Mouse (Mus musculus) 3T3-L1 (cell line): ENCODE results near the gene Cacna1g.

ENCODE experiments used
- DNase-seq: peaks from one replicate; pipeline ENCODE4 v3.0.0-alpha.2; 2015; ENCODE audit warnings: low read depth, low spot score

Gene Cacna1g

GRCm38 (mm10) chr11:94449239-94449638 is 24.8 kb downstream of the Cacna1g start:
- no peak for DNase-seq

DNA sequence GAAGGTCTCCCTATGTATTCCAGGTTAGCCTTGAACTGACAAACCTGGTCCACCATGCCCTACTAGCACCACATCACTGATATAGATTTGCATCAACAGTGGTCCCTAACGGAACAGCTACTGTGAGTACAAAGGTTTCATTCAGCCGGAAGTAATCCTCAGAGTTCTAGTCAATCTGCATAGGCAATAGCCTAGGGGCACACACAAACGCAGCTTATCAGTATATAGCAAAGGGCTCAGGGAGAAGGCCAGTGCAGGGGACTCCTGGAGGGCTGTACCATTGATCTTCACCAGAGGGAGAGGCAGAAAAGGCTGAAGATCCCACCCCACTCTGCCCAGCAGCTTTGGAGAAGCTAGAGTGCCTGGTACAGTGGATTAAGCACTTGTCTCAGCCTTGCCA is 27.0 kb downstream of the Cacna1g start:
- DNase-seq: no peak

DNA sequence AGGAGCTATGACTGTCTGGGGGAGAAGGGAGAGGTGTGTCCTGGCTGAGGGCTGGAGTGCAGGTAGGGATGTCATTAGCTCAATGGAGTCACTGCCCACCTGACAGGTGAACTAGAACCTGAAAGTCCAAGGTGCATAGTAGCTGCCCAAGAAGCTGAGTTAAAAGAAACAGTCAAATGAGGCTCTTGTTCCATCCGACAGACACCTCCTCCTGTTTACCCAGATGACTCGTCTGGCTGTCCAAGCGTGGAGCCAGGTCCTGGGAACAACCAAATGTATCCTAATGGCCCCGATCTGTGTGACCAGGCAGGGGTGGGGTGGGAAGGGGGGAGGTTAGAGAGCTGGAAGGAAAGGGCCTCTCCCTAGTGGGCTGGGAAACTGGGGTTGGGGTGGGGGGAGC is 28.7 kb downstream of the Cacna1g start:
- no peak for DNase-seq

GRCm38 (mm10) chr11:94444829-94445228 is 29.2 kb downstream of the Cacna1g start:
- DNase-seq: no peak

DNA sequence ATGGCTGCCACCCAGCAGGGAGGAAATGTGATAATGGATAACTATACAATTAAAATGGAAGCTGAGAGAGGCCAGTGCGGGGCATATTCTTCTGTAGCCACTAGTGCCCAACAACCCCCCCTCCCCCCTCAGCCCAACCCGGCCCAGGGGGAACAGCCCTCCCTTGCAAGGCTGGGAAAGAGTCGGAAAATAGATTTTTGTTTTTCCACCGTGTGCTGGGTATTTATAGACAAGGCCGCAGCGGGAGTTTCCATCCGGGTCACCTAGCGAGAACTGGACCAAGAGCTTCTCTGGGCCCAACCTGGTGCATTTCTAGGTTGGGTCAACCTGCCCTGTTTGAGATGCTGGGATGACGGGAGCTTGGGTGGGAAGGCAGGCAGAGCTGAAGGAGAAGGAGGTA is 32.2 kb downstream of the Cacna1g start:
- no peak for DNase-seq

DNA sequence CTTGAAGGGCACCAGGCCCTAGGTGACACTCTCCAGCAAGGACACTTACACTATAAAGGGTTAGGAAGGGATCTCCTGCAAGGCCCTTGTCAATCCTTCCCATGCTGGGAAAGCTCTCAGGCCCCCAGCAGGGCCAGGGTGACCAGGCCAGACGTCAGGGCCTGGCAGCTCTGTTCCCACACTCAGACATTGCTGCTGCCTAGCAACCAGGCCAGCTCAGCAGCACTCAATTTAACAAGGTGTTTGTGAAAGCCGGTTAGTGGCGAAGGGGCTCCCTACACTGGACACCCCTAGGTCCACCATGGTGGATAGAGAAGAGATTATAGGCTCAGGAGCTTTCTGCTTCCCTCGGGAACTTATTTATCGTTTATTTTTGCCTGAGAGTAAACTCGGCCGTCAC is 32.9 kb downstream of the Cacna1g start:
- no peak for DNase-seq

DNA sequence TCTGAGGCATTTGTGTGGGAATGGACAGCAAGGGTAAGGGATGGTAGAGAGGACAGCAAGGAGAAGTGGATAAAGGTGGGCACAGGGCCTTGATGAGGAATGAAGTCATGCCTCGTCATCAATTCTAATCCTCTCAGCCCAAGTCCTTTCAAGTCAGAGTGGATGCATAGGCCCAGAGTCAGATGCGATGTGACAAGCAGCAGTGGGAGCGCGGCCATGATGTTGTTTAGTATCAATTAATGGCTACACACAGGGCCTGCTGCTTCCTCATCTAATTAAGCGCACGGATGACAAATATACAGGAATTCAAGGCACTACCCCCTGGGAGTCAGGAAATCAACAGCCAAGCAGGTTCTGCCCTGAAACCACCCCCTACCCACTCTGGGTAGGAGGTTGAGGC is 33.6 kb downstream of the Cacna1g start:
- DNase-seq: no peak

DNA sequence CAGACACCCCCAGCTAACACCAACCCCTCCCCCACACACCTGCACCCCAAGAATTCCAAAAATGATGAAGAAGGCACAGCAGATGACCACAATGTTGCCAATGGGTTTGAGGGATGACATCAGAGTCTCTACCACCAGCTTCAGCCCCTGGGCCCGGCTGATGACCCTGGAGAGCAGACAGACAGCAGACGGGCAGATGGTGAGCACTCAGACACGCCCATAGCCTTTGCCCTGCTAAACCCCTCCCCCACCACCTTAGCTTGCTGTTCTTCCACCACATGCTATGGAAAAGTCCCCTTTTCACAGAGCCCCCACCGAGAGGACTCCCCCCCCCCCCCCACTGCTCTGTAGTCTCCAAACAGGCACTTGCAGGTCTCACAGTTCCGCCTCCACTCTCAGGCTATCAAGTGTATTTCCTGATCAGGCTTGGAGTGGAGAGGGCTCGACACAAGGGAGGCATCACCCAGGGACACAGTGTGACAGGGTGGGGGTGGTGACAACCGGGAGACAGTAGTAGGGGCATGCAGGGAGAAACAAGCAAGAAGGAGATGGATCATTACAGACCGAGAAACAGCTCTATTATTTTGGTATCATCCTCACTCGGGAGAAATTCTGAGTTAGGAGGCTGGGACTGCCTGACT is 44.9 kb downstream of the Cacna1g start:
- DNase-seq: peak; percentile 9

- peak; percentile 67 for DNase-seq
These were observed 45.7 kb downstream of the Cacna1g start for GRCm38 (mm10) chr11:94428091-94428835.

GRCm38 (mm10) chr11:94425656-94426055 is 48.3 kb downstream of the Cacna1g start:
- no peak for DNase-seq

GRCm38 (mm10) chr11:94425215-94425614 is 48.8 kb downstream of the Cacna1g start:
- no peak for DNase-seq

GRCm38 (mm10) chr11:94424380-94424779 is 49.6 kb downstream of the Cacna1g start:
- DNase-seq: no peak

DNA sequence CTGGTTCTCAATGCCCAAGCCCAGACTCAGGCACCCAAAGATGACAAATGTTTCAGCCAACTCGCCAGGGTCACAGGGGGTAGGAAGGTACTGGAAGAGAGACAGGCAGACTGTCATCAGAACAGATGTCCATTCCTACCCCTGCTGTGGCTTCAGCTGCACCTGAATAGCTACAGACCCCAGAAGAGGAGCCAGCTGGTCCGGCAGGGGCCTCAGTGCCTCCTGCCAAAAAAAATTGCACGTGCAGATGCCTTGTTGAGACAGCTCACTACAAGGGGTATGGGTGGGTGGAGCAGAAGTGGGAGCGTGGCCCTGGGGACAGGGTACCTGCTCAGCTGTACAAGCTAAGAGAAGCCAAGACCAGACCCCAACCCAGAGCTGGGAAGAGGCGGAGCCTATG is 50.1 kb downstream of the Cacna1g start:
- no peak for DNase-seq

DNA sequence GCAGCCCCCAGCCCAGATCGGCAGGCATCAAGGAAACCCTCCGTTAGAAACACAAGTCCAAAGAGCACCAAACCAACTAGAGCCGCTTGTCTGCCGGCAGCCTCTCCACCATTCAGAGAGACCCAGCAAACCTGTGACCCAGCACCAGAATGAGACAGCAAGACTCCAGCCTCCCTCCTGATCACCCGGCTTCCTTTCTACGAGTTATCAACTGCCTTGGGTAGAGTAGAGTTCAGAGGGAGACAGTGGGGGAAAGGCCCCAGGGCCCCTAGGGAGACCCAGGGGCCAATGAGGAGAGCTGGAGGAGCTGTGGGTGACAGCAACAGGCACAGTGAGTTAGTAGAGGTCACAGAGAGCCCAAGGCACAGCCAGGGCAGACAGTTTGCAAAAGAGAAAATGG is 53.0 kb downstream of the Cacna1g start:
- DNase-seq: no peak

DNA sequence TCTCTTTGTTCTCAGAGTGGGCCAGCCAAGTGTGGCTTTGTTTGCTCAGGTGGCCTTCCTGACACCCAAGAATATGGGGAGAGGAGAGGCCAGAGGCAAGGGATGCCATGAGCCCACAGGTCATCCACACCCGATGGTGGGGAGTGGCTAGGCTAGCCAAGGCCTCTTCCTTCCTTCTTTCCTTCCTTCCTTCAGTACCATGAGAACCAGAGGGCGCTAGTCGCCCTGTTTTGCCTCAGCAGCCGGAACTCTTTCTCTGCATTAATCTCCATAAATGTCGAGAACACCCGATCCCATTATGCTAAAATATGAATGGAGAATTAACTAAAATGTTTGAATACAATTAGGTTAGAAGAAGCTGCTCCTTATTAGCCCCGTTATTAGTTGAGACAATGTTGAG is 53.7 kb downstream of the Cacna1g start:
- DNase-seq: peak; percentile 43

DNA sequence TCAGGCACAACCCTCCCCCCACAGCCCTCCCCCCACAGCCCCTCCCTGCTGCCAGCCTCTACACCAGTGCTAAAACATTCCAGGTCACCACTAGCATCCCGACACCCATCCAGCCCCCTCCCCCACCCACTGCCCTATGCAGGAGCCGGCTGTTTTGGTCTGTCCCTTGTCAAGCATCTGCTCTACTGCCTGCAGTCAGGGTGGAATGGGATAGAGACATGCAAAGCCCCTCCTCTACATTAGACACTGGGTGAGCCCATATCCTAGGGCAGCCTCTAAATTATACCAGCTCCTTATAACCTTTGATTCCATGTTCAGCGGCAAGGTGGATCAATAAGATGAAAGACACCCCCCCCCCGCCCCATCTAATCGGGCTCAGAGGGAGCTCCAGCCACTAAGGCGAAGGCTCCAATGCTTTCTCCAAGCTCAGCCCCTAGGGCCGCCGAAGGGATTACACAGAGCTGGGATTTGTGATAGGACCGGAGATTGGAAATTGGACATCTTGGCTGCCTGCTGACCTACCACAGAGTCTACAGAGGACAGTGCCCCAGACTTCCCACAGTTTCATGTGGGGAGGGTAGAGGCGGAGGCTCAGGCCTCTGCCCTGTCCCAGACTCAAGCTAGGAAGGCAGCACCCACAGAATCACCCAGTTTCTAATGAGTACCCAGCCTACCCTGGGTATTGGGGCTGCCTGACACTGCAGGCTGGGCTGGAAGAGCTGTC is 54.8 kb downstream of the Cacna1g start:
- no peak for DNase-seq

DNA sequence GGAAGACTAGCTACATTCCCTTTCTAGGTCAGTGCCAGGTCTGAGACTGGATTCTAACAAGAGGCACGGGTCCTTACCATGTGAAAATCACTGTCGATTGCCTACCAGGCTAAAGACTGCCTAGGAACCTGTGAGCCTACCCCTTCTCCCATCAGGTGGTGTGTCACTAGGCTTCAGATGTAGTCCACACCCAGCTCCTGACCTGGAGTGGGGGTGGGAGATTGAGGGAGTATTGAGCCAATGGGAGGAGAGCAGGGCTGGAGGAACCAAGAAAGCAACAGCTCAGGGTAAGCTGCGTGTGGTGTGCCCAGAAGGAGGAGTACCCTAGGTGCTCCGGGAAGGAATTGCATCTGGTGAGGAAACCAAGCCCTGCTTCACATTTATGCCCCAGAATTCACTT is 60.0 kb downstream of the Cacna1g start:
- DNase-seq: no peak

GRCm38 (mm10) chr11:94413516-94413915 is 60.5 kb downstream of the Cacna1g start:
- DNase-seq: no peak

GRCm38 (mm10) chr11:94412998-94413469 is 61.0 kb downstream of the Cacna1g start:
- no peak for DNase-seq

DNA sequence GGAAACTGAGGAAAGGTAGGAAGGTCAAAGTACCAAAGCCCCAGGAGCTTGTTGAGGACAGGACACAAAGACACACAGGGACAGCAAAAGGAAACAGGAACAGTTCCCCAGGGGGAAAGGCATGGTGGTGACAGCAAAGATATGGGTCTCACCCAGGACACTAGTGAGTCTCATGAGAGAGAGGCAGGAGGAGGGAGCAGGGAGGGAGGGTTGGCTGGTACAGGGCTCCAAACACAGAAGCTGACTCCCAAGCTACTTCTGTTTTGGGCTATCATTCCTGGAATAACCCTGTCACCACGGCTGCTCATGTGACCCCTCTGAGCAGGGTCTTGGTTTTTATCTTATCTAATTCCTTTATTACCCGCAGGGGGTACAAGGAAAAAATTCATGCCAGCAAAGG is 61.4 kb downstream of the Cacna1g start:
- DNase-seq: no peak

DNA sequence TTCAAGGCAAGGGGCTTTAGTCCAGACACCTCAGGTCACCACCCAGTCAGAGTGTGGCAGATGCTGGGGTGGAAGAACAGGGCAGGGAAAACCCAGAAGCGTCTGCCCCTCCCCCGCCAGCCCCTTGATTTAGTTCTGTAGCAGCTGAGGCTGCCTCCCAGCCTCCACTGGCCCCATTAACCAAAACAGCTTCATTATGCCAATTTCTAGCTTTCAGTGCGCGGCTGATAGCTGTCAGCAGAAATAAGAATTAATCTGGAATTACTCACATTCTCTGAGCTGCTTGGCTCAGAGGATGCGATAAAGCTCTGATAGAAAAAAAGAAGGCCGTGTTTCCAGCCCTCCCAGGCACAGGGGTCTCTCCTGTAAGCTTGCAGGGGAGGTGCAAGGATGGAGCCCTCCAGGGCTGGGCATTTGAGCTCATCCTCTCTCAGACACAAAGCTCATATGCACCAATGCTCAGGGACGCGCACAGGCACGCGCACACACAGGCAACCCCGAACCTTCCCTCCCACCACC is 66.1 kb downstream of the Cacna1g start:
- no peak for DNase-seq

DNA sequence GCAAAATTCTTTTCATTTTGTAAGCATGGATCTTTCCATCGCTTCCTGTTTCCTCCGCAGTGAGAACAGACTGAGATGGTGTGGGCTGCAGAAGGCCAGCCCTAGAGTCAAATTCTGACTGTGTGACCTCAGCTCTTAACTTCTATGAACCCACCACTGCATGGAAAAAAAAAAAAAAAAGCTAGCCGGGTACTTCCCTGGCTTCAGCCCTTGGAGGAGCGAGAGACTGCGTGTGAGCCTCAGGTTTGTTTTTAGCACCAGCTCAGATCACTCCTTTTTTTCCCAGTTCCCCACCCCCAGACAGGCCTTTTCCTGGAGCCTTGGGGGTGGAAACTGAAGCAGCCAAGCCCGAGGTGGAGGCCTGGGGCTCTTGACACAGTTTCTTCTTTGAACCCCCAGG is 68.7 kb downstream of the Cacna1g start:
- no peak for DNase-seq
